Mouse (Mus musculus): Measurements from ENCODE around the gene Mien1. TPM values are rescaled to one million over a fixed set of nuclear protein-coding genes. Genes with fewer than 3 reads are reported as not detected.

The Mien1 gene
- polyA plus RNA-seq, 1 experiment from 2014 or later = 65.3 TPM

DNA sequence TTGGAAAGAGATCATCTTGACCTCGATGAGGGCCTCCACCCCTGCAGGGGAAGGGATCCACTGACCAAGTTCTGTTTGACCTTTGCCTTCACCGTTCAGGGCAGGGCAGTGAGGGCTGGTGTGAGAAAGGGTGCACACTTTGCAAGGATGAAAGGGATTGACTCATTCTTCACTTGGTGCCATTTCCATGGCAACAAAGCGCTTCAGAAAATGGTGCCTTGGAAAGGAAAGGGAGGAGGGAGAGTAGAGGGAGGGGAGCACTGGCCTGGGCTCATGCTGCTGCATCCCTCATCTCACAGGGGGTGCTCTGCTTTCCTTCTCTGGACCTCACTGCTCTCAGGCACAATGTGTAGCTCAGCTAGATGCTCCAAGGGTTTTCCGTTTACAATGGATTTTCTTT is 33.9 kb upstream of the Mien1 start:
- 55% methylated on average over 4 of the region's 4 CpGs for WGBS
- Histone ChIP-seq H3K4me3 (ENCODE audit: low read depth, low read length) (no peak overlapping the region), H3K9me3 (ENCODE audit: low read depth, low read length) (no peaks in the 10 kb centered on the region), H3K9ac (no peak overlapping the region), H3K4me1 (ENCODE audit: insufficient read depth) (no peaks in the 10 kb centered on the region), H3K27ac (ENCODE audit: low read depth) (no peak overlapping the region), H3K4me2 (no peak overlapping the region), H3K27me3 (ENCODE audit: insufficient read depth, low read length) (no peaks in the 10 kb centered on the region), H3K36me3 (ENCODE audit: insufficient read depth) (no peaks in the 10 kb centered on the region)
- no peak for TF ChIP-seq CTCF (IDR thresholded peaks at IDR 0.05; ENCODE audit: low read depth)
- DNase-seq = no peak
- ATAC-seq (ENCODE audit: insufficient read depth) = no peak

DNA sequence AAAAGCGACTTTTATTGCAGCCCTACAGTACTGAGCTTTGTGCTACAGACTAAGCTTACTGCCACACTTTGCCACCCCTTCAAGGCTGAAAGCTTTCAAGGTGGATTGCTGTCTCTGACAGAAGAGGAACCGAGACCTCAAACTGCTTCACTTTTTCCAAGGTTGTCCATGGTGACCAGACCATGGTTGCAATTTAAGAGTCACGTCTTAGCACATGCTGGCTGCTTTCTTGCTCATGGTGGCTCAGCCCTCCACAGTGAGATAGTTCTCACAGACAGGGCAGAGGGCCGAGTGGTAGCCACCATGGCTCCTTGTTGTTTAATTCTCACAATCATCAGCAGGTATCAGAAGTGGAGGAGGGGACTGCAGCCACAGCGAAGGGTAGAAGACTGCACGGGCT is 32.0 kb upstream of the Mien1 start:
- ATAC-seq (ENCODE audit: insufficient read depth) = no peak
- Histone ChIP-seq H3K9me3 (ENCODE audit: low read depth, low read length) (no peaks in the 10 kb centered on the region), H3K4me3 (ENCODE audit: low read depth, low read length) (no peak overlapping the region), H3K4me1 (ENCODE audit: insufficient read depth) (no peaks in the 10 kb centered on the region), H3K36me3 (ENCODE audit: insufficient read depth) (no peaks in the 10 kb centered on the region), H3K9ac (no peak overlapping the region), H3K4me2 (no peak overlapping the region), H3K27me3 (ENCODE audit: insufficient read depth, low read length) (no peaks in the 10 kb centered on the region), H3K27ac (ENCODE audit: low read depth) (no peak overlapping the region)
- DNase-seq = no peak
- WGBS = 65% methylated on average over 6 of the region's 6 CpGs
- no peak for TF ChIP-seq CTCF (IDR thresholded peaks at IDR 0.05; ENCODE audit: low read depth)

DNA sequence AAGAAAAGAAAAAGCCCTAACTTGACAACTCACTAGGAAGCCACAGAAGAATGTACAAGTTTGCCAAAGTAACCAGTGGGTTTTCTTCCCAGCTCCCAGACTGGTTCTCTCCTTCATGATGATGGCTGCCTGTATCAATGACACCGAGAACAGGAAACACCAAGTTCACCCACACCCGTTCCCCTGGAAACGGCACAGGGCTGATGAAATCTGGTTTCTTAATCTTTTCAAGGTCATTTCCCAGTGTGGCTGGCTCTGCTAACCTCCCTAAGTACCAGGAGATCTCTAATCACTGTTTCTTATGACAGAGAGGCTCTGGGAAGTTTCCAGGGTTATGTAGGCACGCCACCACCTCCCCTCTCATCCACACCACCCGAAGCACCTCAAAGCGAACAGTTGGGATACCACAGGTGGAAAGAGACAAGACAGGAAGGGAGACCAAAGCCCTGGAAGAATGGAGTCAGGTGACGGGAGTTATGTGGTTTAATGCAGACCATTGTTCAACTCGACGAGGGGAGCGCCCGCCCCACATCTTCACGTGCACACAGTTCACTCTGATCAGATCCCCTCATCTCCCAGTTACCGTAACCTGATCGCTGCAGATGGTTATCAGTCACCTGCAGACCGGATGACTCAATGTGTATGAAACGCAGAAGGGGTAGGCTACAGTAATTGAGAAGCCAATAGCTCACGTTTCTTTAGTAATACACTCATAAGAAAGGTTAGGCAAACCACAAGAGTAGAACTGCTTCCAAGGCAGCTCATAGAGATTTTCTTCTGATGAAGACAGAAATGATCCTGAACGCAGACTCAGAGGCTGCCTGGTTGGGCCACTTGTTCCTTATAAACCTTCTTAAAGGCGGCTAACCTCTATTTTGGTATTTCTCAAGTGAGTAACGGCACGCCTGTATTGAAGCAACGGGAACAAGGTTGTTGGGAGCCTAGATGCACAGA is 31.2 kb upstream of the Mien1 start:
- Histone ChIP-seq H3K9ac (no peak overlapping the region), H3K4me3 (ENCODE audit: low read depth, low read length) (no peak overlapping the region), H3K4me2 (no peak overlapping the region), H3K9me3 (ENCODE audit: low read depth, low read length) (no peaks in the 10 kb centered on the region), H3K27me3 (ENCODE audit: insufficient read depth, low read length) (no peaks in the 10 kb centered on the region), H3K27ac (ENCODE audit: low read depth) (no peak overlapping the region), H3K4me1 (ENCODE audit: insufficient read depth) (no peaks in the 10 kb centered on the region), H3K36me3 (ENCODE audit: insufficient read depth) (no peaks in the 10 kb centered on the region)
- DNase-seq (no peak), ATAC-seq (ENCODE audit: insufficient read depth) (no peak)
- 55% methylated on average over 22 of the region's 22 CpGs for WGBS
- no peak for TF ChIP-seq CTCF (IDR thresholded peaks at IDR 0.05; ENCODE audit: low read depth)

DNA sequence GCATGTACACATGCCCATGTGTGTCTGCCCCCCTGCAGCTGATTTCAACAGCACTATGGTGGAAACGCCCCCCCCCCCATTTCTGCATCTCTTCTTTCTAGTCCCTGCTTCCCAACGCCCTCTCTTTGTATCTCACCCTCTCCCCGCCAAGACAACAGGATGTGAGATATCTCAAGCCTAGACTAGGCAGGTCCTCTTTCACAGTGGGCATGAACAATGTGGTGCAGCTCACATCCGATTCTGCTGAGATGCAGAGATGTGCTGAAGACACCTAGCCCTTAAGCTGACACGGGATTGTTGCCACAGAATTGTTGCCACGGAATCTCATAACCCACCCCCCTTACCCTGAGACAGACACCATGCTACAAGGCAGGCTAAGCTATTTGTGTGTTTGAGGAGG is 25.7 kb upstream of the Mien1 start:
- Histone ChIP-seq H3K27me3 (ENCODE audit: insufficient read depth, low read length) (peaks cover 14% of the 10 kb centered on the region), H3K4me3 (ENCODE audit: low read depth, low read length) (no peak overlapping the region), H3K4me1 (ENCODE audit: insufficient read depth) (no peaks in the 10 kb centered on the region), H3K9me3 (ENCODE audit: low read depth, low read length) (no peaks in the 10 kb centered on the region), H3K4me2 (no peak overlapping the region), H3K27ac (ENCODE audit: low read depth) (no peak overlapping the region), H3K9ac (no peak overlapping the region), H3K36me3 (ENCODE audit: insufficient read depth) (no peaks in the 10 kb centered on the region)
- ATAC-seq (ENCODE audit: insufficient read depth) = no peak
- 70% methylated on average over 6 of the region's 6 CpGs for WGBS
- no peak for TF ChIP-seq CTCF (IDR thresholded peaks at IDR 0.05; ENCODE audit: low read depth)
- no peak for DNase-seq

DNA sequence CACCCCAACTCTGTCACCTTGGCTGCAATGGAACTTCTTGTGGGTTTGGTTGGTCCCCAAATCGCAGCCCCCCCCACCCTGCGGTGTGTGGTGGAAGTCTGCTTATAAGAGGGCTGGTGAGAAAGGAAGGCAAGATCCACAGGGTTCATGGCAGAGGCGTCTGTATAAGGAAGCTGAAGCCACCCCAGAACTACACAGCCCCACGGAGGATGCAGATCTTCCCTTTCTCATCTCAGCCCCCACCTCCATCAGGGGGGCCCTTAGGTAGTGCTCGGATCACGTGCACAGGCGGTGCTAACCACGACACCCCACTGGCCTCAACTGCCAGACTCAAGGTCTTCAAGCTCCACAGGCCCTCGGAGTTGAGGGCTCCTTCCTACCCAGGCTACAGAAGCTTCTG is 25.1 kb upstream of the Mien1 start:
- Histone ChIP-seq H3K4me2 (no peak overlapping the region), H3K9ac (no peak overlapping the region), H3K36me3 (ENCODE audit: insufficient read depth) (no peaks in the 10 kb centered on the region), H3K27ac (ENCODE audit: low read depth) (no peak overlapping the region), H3K27me3 (ENCODE audit: insufficient read depth, low read length) (peaks cover 20% of the 10 kb centered on the region), H3K9me3 (ENCODE audit: low read depth, low read length) (no peaks in the 10 kb centered on the region), H3K4me3 (ENCODE audit: low read depth, low read length) (no peak overlapping the region), H3K4me1 (ENCODE audit: insufficient read depth) (no peaks in the 10 kb centered on the region)
- DNase-seq (no peak), ATAC-seq (ENCODE audit: insufficient read depth) (no peak)
- WGBS = 84% methylated on average over 9 of the region's 9 CpGs
- TF ChIP-seq CTCF (IDR thresholded peaks at IDR 0.05; ENCODE audit: low read depth) = no peak

DNA sequence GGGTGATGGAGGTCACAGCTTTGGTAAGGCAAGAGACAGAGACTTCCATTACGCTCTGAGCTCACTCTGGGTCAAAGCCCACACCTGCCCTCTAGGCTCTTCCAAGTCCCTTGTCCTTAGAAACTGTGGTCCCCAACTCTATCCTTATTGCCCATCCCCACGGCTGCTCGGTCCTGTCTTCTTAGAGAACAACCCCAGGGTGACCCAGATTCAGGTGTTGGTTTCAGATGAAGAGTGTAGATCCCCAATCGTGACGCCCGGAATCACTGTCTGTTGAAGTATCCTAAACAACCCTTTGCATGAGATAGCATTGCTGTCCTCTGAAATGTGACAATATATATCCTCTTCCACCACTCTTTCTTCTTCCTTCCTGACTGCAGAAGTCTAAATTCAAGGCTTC is 23.5 kb upstream of the Mien1 start:
- Histone ChIP-seq H3K4me3 (ENCODE audit: low read depth, low read length) (no peak overlapping the region), H3K9ac (no peak overlapping the region), H3K4me2 (no peak overlapping the region), H3K9me3 (ENCODE audit: low read depth, low read length) (no peaks in the 10 kb centered on the region), H3K4me1 (ENCODE audit: insufficient read depth) (no peaks in the 10 kb centered on the region), H3K36me3 (ENCODE audit: insufficient read depth) (no peaks in the 10 kb centered on the region), H3K27me3 (ENCODE audit: insufficient read depth, low read length) (peaks cover 35% of the 10 kb centered on the region), H3K27ac (ENCODE audit: low read depth) (no peak overlapping the region)
- DNase-seq (no peak), ATAC-seq (ENCODE audit: insufficient read depth) (no peak)
- no peak for TF ChIP-seq CTCF (IDR thresholded peaks at IDR 0.05; ENCODE audit: low read depth)
- WGBS = 84% methylated on average over 6 of the region's 6 CpGs

DNA sequence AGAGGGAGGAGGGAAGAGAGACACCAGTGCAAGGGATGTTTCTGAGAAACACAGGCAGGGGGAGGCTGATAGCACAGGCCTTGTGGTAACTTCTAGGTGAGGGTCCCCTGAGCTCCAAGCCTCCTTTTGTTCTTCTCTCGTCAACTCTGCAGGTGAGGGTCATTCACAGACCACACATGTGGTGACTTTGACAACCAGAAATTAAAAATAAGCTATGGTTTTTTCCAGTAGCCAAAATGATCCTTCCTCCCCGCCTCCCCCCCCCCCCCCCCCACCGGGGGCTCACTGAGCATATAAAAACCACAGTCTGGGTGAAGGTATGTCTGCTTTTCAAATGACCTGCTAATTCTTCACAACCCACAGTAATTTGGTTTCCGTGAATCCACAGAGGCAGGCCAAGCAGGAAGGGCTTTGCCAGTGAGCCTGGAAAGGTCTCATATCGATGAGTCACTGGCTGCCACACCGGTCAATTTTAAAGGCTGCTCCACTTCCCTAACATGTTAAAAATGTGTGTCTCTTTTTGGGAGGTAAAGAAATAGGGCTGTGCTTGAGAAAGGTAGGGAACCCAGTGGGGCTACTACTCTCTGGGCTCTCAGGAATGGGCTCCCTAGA is 22.4 kb upstream of the Mien1 start:
- H3K4me1 ChIP-seq (ENCODE audit: insufficient read depth) = no peaks in the 10 kb centered on the region
- WGBS = 59% methylated on average over 6 of the region's 6 CpGs
- H3K9ac ChIP-seq = no peak overlapping the region
- no peak overlapping the region for H3K27ac ChIP-seq (ENCODE audit: low read depth)
- no peak for DNase-seq
- no peak overlapping the region for H3K4me3 ChIP-seq (ENCODE audit: low read depth, low read length)
- peaks cover 39% of the 10 kb centered on the region for H3K27me3 ChIP-seq (ENCODE audit: insufficient read depth, low read length)
- no peaks in the 10 kb centered on the region for H3K36me3 ChIP-seq (ENCODE audit: insufficient read depth)
- no peak for ATAC-seq (ENCODE audit: insufficient read depth)
- TF ChIP-seq CTCF (IDR thresholded peaks at IDR 0.05; ENCODE audit: low read depth) = no peak
- no peak overlapping the region for H3K4me2 ChIP-seq
- no peaks in the 10 kb centered on the region for H3K9me3 ChIP-seq (ENCODE audit: low read depth, low read length)
